Mouse (Mus musculus) kidney, adult 9 months (tissue): Measurements from ENCODE around the gene Ankrd23.
A peak's percentile ranks its signal among the peaks of the same experiment; 100 is the strongest.
"Not testable (repeated sequence)": the region's sequence is repeated elsewhere in the genome, so short reads cannot be mapped to it uniquely, and the experiment has no call there.

ENCODE experiments used
- DNase-seq: peaks from one replicate; pipeline ENCODE4 v3.0.0; 2022

Ankrd23 gene

DNA sequence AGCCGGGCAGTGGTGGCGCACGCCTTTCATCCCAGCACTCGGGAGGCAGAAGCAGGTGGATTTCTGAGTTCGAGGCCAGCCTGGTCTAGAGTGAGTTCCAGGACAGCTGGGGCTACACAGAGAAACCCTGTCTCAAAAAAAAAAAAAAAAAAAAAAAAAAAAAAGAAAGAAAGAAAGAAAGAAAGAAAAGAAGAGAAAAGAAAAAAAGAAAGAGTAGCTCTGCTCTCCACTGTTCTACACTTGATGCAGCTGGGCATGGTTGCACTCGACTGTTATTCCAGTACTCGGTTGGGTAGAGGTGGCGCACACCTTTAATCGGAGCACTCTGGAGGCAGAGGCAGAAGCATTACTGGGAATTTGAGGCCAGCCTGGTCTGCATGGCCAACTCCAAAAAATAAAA lies at the start of gene Ankrd23:
Ankrd23 (minus strand) TSS at position 101 of the 400 bp plus-strand sequence.
- DNase-seq = not testable (repeated sequence)

DNA sequence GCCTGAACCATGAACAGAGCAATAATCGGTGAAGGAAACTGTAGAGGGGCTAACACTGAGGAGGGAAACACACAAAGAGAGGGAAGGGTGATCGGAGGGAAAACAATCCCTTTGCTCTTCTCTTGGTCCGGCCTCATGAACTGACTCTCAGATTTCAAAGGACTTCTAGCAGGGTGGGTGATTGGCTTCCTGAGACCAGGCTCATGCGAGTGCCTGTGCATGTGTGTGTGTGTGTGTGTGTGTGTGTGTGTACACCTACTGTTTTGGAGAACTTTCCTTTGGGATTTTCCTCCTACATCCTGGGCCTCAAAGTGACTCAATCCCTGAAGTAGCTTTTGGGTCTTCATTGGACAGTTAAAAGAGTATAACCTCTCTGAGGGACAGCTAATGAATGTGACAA lies 49.6 kb upstream of the Ankrd23 start:
- DNase-seq = no peak

DNA sequence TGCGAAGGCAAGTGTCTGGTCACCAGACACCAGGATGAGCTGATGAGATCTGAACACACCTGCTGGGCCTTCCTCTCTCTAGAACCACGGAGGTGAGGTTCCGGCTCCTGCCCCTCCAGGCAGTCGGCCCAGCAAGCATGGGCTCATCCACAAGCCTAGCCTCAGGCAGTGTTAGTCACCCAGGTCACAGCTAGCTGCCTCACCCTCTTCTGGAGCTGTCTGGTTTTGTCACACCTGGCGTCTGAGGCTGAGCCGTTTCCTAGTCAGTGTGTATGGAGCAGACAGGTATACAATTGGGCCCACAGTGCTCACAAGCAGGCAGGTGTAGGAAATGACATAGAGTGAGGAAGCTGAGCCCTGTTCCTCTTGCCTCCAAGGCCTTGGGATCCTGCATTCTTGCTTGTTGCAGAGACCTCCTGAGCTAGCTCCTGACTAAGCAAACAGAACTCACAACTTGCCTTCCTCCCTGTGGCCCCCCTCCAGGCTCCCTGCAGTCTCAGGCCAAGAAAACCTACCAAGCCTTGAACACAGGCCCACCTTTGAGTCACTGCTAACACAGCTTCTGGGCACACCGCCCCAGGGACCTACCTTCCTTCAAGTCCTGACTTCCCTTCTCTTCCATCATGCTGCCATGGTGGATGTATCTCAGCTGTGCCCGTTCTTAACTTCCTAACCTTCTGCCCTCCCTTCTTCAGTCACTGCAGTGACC lies 46.9 kb upstream of the Ankrd23 start:
- DNase-seq = no peak

DNA sequence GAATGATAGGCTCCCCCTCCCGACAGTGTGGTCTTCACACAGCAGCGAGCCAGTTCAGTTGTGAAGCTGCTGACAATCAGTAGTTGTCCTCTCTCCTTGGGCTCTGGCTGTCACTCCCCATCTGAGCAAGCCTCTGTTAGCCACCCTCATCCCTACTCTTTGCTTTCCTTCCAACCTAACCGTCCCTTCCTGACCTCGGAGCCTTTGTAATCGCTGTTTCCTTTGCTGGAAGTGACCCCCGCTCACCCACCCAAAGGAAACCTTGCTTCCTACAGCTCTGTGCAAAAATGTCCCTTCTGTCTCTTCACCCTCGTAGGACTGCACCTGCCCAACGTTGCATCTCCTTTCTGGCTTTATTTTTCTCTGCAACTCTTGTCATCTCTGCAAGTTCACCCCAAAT lies 45.5 kb upstream of the Ankrd23 start:
- no peak for DNase-seq

DNA sequence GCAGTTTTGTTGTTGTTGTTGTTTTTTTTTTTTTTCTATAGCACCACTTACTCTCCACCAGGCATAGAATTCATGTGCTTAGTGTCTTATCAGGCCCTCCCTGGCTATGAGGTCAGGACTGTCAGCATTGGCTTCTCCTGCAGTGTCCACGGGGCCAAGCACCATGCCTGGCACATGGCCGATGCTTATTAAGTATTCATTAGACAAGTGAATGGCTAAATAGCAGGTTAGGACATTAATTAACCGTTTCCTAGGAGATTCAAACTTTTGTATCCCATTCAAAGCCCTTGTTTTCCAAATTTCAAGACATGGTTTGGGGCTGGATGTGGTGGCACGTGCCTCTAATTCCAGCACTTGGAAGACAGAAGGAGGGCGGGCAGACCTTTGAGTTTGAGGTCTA lies 44.6 kb upstream of the Ankrd23 start:
- no peak for DNase-seq

DNA sequence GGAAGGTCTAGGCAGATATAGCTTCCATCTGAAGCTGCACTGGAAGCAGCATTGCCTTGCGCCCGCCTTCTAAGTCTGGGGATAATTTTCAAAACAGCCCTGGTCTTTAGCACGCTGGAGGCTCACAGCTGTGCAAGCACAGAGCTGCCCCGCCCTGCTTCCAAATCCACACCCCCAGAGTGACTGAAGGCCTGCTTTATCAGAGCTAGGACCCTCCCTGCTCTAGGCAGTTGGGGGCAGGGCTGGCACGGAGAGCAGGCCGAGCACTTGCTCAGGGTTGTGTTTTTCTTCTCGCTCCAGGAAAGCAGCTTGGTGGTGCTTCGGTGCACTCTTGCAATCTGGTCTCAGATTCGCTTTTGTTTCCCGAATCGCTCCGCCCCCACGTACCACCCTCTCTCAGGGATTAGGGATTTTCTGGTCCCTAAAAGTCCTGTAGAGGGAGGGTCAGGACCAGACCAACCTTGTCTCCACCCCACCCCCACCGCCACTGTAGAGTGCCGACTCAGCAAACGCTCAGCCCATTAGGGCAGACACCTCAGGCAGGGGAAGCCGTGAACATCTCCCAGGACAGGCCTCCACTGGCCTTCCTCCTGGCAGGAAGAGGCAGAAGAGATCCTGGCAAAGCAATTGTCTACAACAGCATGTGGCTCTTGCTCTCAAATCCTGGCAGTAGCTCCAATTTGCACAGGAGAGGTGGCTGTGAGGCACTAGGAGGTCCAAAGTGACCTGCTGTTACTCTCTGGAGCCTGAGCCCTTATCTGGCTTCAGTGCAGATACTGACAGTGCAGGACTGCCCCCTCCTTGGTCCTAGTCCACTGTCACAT lies 43.9 kb upstream of the Ankrd23 start:
- no peak for DNase-seq

DNA sequence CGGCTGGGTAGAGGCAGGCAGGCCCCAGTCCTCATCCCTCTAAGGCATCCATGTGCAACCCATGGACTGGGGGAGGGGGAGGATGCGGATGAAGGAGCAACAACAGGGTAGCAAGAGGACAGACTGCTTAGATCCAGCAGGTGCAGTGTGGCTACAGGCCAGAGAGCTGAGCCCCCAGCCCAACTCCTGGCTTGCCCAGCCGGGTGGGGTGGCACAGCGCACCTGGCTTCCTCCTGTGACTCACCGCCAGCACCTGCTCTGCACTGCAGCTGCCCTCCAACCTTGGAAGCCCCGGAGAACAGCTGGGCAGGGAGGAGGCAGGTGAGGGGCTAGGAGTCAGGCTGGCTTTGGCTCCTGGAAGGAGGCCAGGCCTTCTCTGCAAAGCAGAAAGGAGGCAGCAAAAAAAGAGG lies 43.3 kb upstream of the Ankrd23 start:
- DNase-seq = no peak

DNA sequence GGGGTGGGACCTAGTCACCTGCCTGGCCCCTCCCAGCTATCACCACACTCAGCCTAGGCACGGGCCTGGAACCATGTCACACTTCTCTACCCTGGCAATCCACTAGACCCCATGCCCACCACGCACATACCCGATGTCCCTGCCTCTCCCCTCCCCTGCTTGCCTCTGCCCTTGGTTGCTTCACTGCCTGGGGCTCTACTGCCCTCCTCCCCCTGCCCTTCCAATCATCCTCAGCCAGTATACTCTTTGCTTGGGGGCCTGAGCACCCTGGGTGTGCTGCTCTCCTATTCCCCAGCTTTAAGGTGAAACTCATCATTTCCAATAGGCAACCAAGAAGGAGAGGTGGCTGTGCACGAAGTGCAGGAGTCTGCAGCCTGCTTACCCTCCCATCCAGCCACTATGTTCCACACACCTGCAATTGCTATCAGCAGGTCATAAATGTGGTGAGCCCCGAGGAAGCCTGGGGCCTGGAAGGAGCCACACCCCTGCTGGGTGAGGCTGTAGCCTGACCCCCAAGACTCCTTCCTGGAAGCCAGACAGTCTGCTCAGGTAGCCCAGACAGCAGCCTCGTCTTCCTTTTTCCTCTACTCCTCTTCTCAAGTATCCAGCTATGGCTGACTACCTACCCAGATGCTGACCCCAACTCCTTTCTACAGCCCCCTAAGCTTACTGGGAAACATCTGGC lies 40.5 kb upstream of the Ankrd23 start:
- no peak for DNase-seq

DNA sequence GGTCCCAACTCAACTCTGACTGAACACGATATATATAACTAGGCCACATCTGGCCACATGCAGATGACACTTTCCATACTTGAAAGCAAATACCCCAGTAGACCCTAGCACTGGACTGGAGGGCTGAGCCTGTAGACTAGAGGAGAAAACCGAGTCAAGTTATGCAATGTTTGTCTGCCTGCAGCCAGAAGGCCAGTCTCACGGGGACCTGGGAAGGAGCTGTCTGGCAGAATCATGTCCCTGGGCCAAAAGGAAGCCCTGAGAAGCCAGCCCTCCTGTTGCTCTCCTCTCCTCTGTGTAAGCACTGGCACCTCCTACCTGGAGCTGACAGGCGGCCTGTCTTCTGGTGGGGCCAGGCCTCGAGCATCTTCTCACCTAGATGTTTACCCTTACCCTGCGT lies 38.7 kb upstream of the Ankrd23 start:
- no peak for DNase-seq

DNA sequence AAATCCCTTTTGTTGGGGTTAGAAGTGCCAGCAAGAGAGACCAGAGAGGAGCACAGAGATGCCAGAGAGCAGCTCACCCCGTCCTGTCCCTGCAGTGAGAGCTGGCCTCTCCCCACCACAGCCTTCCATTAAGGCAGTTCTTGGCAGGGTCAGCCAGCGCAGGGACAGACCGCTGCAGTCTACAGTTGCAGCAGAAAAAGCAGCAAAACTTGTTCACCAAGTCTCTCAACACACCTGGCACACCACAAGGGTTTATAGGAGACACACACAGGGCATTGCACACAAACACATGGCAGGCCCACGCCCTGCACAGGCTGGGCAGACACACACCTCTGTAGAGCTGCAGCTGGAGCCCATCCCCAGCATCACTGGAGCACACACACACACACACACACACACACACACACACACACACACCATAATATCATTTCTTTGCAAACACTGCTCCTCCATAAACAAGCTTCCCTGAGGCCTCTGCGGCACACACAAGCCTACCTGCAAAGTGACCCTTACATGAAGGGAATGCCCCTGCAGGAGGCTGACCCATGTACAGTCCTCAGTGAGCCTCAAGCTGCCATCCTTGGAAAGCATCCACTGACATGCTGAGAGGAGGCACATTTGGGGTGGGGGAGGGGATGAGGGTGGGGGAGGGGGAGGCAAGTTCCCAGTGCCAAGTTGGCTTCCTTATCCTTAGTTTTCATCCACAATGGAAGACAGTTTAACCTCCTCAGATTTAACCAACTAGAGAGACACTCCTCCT lies 37.7 kb upstream of the Ankrd23 start:
- no peak for DNase-seq

DNA sequence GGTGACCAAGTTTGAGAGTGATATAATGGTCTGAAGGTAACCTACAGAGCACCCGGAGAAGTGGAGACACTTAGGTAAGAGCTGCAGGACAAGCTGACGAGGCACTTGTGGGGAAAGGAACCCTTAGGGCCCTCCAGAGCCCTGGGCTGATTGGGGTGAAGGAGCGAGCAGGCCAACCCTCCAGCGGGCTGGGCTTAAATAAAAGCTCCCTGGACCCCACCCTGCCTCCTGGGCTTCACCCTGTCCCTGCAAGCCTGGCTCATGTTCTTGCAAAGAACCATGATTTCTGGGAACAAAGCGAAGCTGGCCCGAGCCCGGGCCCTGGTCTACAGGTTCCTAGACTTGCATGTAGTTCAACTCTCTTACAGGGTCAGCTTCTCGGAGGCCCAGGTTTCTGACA lies 36.8 kb upstream of the Ankrd23 start:
- DNase-seq = no peak

DNA sequence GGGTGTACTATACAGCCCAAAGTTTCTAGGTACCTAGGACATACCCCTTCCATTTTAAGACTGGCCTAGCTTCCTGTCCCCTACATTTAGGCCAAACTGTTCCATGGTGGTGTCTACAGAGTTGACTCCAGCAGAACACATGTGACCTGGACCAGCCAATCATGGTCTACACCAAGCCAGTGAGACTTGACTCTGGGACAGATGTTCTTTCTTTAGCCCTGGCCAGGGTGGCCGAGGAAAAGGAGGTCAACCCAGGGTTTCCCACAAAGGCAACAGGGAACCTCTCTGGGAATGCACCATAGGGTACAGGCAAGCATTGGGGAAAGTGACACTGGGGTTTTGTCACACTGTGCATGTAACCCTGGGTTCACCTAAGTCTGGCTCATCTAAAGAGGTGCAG lies 36.0 kb upstream of the Ankrd23 start:
- no peak for DNase-seq

DNA sequence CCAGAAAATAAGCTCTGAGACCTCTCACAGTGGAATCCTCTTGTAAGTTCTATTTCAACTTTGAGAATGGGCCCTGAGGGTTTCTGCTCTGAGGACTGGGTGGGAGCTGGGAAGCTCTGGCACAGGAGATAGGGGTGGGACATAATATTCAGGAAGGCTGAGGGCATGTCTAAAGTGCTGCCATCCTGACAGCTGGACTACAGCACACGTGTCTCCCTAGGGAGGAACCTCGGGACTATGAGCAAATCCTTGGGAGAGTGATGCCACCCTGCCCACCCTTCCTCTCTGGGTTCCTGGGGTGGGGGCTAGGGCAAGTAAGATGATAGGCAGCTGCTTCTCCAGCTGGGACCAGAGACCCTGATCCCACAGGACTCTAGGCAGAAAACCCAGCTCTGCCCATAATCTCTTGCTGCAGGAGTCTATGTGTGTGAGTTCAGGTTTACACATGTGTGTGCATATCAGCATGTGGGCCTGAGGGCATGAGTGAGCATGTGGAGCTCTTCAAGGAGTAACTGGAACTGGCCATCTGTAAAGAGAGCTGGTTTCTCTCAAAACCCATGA lies 35.5 kb upstream of the Ankrd23 start:
- no peak for DNase-seq

DNA sequence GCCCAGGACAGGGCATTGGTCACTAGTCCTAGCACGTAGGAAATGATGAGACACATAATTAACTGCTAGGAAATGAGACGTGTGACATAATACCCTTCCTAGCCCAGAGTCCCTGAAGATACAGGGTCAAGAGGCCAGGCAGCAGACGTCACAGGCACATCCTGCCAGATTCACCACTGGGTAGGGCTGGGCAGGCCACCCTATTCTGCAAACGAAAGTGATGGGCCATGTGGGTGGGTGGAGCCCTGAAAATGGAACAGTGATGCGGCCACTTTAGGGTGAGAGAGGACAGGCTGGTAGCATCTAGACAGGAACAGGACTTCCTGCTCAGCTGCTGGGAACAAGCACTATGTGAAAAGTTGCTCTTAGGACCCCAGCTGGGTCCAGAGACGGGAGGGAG lies 34.9 kb upstream of the Ankrd23 start:
- peak; percentile 85 for DNase-seq

DNA sequence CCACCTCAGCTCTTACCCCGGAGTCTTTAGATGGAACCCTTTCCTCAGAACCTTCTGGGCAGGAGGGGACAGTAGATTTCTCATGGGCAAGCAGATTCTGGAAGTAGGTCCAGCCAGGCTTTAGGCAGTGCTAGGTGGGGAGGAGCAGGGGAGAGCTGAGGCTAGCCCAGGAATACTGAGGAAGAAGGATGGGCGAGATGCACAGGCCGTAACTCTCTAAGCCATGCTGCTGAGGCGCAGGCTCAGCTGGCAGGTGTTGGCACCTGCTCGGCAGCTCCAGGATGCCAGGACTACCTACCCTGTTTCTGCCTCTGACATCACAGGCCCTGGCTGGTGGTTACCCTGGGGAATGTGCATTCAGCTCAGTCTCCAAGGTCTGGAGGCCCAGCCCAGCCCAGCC lies 33.6 kb upstream of the Ankrd23 start:
- DNase-seq = no peak

DNA sequence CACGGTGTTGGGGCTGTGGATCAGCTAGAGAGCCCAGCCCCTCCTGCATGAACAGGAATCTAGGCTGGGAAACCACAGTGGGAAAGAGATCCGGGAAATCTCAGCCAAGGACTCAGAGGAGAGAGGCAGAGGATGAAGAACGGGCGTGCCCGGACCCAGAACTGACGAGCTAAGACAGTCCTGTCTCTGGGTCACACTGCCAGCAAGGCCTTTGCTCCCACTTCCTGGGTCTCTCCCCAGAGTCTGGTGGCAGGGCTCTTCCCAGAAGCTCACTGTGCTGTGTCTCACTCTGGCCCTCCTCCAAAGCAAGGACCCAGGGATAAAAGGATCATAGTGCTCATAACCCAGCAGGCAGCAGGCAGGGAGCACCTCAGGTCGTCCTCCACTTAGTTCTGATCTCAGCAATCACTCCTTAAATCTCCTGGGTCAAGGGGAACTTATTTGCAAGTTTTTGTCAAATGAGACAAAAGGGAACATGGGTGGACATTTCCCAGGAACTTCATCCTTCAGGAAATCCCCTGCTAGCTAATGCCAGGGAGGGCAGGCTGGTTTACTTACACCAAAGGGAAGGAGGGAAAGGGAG lies 33.1 kb upstream of the Ankrd23 start:
- no peak for DNase-seq

DNA sequence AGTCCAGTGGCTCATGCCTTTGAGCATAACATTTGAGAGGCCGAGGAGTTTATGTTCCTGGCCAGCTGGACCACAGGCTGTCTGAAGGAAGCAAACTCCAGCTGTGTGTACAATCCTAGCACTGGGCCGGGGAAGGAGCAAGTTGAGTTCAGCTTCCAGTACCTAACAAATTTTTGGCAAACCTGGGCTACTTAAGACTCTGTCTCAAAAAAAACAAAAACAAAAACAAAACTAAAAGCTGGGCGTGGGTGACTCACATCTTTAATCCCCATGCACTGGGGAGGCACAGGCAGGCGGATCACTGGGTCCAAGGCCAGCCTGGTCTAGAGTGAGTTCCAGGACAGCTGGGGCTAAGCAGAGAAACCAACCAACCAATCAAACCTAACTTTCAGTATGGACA lies 32.1 kb upstream of the Ankrd23 start:
- DNase-seq = no peak

DNA sequence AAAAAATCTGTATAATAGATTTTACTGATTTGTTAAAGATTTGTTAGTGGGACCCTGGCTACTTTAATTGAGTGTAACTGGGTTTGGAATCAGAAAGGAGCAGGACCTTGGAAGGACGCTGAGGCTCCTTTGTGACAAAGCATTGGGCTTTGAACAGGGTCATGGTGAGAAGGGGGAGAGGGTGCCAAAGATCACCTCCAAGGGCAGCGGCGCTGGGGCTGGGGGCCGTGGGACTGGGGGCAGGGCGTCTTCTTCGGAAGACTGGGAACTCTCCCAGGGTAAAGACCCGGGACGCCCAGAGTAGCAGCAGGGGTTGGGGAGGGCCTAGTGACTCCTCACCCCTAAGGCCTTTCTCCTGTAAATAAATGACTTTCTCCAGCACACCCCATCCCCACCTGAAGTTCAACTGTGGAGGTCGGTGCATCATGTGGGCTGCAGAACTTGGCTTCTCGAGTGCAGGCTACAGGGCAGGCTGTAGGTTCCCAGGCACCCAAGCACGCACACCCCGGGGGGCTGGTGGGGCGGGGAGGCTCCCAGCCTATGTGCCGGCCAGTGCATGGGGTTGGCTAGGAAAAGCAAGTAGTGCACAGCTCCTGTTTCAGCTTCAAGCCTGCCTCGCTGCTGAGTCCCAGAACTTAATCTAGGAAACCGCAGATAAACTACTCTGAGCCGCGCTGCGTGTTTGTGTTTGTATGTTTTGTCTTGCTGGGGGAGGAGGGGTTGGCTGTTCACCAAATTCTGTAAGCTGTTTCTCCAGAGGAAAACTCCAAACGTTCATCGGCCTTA lies 31.3 kb upstream of the Ankrd23 start:
- DNase-seq = no peak

DNA sequence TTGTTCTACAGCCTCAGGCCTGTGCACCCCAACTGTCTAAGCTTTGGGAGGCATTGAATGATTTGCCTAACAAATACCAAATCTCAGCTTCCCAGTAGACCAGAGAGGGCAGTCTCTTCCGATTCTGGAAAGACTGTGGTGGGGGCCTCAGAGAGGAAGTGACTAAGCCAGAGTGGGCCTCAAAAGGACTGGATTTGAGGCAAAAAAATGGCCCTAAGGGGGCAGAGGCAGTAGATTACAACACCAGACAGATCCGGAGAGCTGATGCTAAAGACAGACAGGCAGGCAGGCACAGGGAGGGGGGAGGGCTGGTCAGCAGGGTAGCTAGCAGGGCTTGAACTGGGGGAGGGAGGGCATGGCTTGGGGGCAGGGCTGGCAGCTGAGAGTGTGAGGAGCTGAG lies 29.7 kb upstream of the Ankrd23 start:
- no peak for DNase-seq

DNA sequence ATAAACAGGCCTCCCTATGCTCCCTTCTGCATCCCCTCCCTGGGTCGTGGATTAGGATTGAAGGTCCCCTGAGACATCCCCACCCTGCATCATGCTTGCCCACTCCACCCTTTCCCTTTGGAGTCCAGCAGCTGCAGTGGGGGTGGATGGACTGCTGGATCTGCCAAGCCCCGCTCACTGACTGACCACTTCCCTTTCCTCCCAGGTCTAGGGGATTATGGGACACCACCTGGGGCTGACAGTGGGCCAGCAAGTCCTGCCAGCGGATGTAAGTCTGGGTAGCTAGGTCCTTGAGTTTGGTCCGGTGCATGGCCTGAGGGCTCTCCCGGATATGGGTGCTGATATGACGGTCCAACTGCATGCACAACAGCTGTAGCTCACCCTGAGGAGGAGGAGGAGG lies 27.4 kb upstream of the Ankrd23 start:
- peak; percentile 56 for DNase-seq

DNA sequence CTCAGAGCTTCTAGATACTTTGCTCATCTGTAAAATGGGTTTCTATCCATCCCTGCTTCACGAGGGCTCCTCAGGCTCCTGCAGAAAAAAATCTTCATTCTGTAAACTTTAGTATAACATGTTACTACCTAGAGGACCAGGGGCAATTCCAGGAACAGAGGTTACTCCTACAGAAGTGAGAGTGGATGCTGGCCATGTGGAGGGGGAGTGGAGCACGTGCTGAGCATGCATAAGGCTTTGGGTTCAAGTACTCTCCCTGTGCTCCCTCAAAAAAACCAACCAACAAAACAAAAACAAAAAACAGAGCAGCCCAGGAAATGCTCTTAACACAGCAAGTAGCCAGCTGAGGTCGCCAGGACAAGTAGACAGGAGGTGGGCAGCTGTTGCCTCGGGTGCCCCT lies 26.9 kb upstream of the Ankrd23 start:
- DNase-seq = no peak

DNA sequence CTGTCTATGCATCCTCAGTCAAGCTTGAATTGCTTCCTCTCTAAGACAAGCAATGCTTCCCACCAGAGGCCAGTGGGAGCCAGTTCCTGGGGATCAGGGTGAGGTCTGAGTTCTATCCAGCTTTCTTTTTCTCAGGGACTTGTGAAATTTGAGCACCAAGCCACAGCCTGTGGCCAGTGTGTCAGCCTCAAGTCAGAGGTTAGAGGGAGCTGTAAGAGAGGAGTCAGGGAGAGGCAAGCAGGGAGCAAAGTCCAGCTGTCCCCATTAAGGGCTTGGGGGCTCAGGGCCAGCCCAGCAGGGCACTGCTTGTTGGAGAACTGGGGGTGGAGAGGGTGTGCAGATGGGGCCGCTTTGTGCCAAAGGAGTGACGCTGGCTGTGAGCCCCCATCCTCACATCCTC lies 26.5 kb upstream of the Ankrd23 start:
- no peak for DNase-seq
